Mouse (Mus musculus): ENCODE data around the gene Coa7. TPM values are rescaled to one million over a fixed set of nuclear protein-coding genes. Genes with fewer than 3 reads are reported as not detected.
A peak's percentile ranks its signal among the peaks of the same experiment; 100 is the strongest.
"Not testable (repeated sequence)": the region's sequence is repeated elsewhere in the genome, so short reads cannot be mapped to it uniquely, and the experiment has no call there.

Coa7 gene
- total RNA-seq, 2 experiments from 2014 or later: 0.38 to 0.51 TPM

DNA sequence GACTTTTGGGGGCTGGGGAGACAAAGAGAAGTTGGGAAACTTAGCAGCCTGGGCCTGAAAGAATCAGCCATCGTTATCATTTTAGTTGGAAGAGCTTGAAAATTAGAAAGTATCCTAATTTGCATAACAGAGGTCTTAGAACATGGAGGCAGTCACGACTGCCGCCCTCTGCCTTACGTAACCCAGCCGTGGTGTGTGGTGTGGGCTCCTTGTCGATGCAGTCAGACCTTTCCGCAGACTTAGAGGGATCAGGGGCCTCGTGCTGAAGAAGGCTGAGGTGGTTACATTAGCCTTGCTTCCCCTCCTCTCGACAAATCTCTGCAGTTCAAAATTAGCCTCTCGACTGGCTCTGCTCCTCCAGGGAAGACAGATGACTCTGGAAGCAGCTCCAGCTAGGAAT, 10.9 kb downstream of the Coa7 start:
- no peak for ATAC-seq (replicated peaks; ENCODE audit: low FRiP score, poor library complexity, severe bottlenecking)

DNA sequence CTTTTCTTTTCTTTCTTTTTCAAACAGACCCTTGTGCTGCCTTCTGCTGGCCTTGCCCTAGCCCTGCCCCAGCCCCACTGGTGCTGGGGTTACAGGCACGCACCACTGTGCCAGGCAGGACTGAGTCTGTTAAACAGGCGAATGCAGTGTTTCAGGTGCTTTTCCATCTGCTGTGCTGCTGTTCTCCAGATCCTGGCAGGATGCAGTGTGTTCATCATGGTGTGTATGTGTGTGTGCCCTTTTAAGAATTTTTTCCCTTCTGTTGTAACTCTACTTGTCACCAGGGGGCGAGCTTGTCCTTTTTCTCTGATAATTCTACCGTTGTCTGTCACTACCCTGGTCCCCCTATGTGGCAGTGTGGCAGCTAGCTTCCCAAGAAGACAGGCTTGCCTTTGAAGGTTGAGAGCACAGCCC, 11.3 kb downstream of the Coa7 start:
- peak; percentile 64; the same call in 1 of the 2 replicates for ATAC-seq (replicated peaks; ENCODE audit: low FRiP score, poor library complexity, severe bottlenecking)

GRCm38 (mm10) chr4:108344631-108345083, 16.7 kb downstream of the Coa7 start:
- no peak for ATAC-seq (replicated peaks; ENCODE audit: low FRiP score, poor library complexity, severe bottlenecking)

- ATAC-seq (replicated peaks; ENCODE audit: low FRiP score, poor library complexity, severe bottlenecking): no peak
These were observed 17.9 kb downstream of the Coa7 start for GRCm38 (mm10) chr4:108345826-108346225.

- ATAC-seq (replicated peaks; ENCODE audit: low FRiP score, poor library complexity, severe bottlenecking): no peak
These were observed 19.2 kb downstream of the Coa7 start for GRCm38 (mm10) chr4:108347111-108347510.

DNA sequence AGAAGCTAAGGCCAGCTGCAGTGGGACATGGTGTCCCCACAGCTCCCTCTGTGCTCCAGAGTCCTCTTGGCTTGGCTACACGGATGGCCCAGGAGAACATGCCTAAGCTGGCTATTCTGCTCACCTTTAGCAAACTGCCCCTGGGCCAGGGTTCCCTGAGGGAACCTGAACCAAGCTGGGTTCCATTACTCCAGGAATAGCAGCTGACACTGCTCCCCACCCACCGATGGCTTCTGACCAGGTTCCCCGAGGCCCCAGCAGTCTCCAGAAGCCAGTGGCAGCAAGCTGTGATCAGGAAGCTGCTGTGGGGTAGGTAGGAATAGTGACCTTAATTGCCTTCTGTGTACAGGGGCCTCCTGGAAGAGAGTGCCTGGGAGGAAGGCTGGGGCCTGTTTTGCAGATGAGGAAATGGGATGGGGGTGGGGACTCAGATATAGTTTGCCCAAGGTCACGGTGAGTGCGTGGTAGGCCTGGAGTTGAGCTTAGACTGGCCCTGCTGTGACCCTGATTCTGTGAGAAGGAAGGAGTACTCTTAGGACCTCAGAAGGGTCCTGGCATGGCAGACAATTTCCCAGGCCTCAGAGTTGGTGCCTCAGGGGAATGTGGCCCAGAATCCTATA, 20.4 kb downstream of the Coa7 start:
- ATAC-seq (replicated peaks; ENCODE audit: low FRiP score, poor library complexity, severe bottlenecking): no peak

- ATAC-seq (replicated peaks; ENCODE audit: low FRiP score, poor library complexity, severe bottlenecking): no peak
These were observed 21.1 kb downstream of the Coa7 start for GRCm38 (mm10) chr4:108349064-108349463.

DNA sequence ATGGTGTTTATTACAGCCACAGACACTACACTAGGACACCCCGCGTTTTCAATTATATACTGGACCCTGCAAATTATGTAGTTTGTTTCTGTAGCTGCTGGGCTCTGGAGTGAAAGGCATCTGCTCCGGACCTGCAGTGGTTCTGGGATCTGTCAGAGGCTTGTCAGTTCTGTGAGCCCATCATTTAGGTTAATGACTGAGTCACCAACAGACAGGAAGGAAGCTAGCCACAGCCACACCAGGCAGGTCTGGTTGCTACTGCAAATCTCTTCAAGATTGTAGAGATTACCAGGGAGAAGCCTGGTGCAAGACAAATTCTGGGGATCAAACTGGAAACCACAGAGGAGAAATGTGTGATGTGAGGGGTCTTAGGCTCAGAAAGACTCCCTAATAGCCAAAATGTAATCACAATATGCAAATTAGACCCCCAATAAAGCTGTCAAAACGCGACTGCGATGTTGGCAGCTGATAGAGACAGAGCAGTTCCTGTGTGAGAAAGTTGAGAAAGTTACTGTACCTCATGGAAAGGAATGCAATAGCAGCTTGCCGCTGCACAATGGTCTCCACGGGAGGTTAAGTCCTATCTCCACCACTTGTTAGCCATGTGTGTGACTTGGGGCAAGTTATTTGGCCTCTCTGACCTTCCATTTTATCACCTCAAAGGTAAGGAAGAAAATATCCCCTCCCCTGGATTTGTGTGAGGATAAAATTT, 22.1 kb downstream of the Coa7 start:
- ATAC-seq (replicated peaks; ENCODE audit: low FRiP score, poor library complexity, severe bottlenecking): no peak

- ATAC-seq (replicated peaks; ENCODE audit: low FRiP score, poor library complexity, severe bottlenecking): 0 out of 2 replicates have a peak, but pooled peaks have one; percentile 29
These were observed 22.9 kb downstream of the Coa7 start for GRCm38 (mm10) chr4:108350819-108351218.

DNA sequence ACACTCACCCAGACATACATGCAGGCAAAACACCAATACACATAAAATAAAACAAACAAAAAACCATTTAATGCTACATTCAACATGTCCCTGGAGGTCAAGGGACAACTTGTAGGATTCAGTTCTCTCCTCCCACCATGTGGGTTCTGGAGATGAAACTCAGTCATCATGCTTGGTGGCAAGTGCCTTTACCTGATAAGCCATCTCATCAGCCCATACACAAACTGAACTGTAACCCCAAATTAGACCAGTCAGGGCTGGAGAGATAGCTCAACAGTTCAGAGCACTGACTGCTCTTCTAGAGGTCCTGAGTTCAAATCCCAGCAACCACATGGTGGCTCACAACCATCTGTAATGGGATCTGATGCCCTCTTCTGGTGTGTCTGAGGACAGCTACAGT, 25.7 kb downstream of the Coa7 start:
- not testable (repeated sequence) for ATAC-seq (replicated peaks; ENCODE audit: low FRiP score, poor library complexity, severe bottlenecking)

DNA sequence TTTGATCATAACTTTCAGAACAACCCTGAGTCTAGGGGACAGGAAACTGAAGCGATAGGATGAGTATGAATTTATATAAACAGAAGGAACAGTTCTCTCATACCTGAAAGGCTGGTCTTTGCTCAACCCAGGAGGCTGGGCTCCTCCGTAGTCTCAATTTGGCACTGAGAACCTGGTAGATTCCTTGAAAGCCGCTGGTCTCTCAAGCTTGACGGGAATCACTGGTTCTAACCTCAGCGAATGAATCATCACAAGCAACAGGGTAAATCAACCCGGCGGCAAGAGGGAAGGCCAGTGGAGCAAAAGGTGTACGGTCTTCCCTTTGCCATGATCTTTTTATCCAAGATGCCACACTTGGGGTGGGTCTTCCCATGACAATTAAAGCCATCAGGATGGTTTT, 29.5 kb downstream of the Coa7 start:
- no peak for ATAC-seq (replicated peaks; ENCODE audit: low FRiP score, poor library complexity, severe bottlenecking)

GRCm38 (mm10) chr4:108358498-108358897, 30.6 kb downstream of the Coa7 start:
- no peak for ATAC-seq (replicated peaks; ENCODE audit: low FRiP score, poor library complexity, severe bottlenecking)

- ATAC-seq (replicated peaks; ENCODE audit: low FRiP score, poor library complexity, severe bottlenecking): no peak
These were observed 32.5 kb downstream of the Coa7 start for GRCm38 (mm10) chr4:108360136-108361055.

- no peak for ATAC-seq (replicated peaks; ENCODE audit: low FRiP score, poor library complexity, severe bottlenecking)
These were observed 34.7 kb downstream of the Coa7 start for GRCm38 (mm10) chr4:108362321-108363261.

GRCm38 (mm10) chr4:108363355-108364110, 35.6 kb downstream of the Coa7 start:
- ATAC-seq (replicated peaks; ENCODE audit: low FRiP score, poor library complexity, severe bottlenecking): no peak

GRCm38 (mm10) chr4:108364111-108364476, 36.2 kb downstream of the Coa7 start:
- ATAC-seq (replicated peaks; ENCODE audit: low FRiP score, poor library complexity, severe bottlenecking): no peak

DNA sequence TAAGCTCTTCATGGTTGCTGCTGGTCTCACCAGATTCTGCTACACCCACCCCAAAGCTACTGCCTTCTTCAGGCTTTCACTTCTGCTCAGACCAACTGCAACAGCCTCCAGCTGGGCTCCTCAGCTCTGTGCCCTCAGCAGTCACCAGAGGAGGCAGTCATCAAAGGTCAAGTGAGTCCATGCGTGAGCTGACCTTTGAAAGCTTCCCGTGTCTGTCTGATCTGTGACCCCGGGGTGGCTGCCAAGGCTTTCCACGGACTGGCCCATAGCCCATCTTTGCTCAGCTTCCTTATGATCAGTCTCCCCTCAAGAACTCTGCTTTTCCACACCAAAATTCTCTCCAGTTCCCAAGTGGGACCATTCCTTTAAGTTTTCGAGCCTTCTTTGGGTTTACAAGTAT, 41.3 kb downstream of the Coa7 start:
- no peak for ATAC-seq (replicated peaks; ENCODE audit: low FRiP score, poor library complexity, severe bottlenecking)

DNA sequence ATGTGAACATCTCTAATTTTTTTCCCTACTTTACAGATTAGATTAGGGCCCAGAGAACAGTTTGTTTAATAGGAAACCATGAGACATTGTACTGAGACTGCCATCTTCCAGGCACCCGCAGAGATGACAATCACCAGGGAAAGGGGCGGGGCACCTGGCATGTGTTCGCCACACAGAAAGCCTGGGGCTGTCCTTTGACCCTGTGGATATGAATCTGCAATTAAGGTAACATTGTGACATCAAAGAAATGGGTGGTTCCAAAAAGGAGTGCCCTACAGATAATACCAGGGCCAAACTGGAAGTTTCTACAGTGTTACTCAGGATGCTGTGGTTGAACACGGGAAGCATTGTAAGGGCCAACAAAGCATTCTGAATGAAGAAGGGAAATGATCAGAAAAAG, 42.5 kb downstream of the Coa7 start:
- no peak for ATAC-seq (replicated peaks; ENCODE audit: low FRiP score, poor library complexity, severe bottlenecking)

DNA sequence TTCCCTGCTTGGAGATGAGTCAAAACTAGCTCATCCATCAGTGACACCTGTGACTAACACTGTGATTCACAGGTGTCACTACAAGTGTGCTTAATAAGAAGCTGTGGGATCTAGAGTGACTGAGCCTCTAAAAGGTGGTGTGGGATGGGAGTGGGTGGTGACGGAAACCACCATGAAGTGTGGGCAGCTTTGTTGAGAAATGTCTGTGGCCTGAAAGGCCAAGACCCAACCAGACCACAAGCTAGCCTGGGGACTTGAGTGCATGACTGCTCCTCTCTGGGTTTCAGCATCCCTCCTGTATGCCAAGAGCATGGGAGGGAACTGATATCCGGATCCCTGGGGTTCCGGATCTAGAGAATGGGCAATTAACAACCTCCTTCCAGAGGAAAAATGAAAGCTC, 43.5 kb downstream of the Coa7 start:
- ATAC-seq (replicated peaks; ENCODE audit: low FRiP score, poor library complexity, severe bottlenecking): no peak
